Mouse (Mus musculus): ENCODE data around the gene Nckap5l.

- TF ChIP-seq CHD1 (IDR thresholded peaks at IDR 0.05; ENCODE audit: low read depth, low read length) = no peak
- no peak for TF ChIP-seq USF2 (conservative IDR thresholded peaks at IDR 0.05; ENCODE audit: low read depth, low read length)
- no peak for TF ChIP-seq POLR2AphosphoS2 (IDR thresholded peaks at IDR 0.05; ENCODE audit: low read depth, low read length)
- no peak for TF ChIP-seq EP300 (IDR thresholded peaks at IDR 0.05; ENCODE audit: low read length)
- TF ChIP-seq ZNF384 (IDR thresholded peaks at IDR 0.05; ENCODE audit: low read depth, low read length) = no peak
- TF ChIP-seq NRF1 (IDR thresholded peaks at IDR 0.05; ENCODE audit: low read depth, low read length) = no peak
- TF ChIP-seq UBTF (IDR thresholded peaks at IDR 0.05; ENCODE audit: low read depth, low read length) = no peak
- no peak for TF ChIP-seq E2F4 (IDR thresholded peaks at IDR 0.05; ENCODE audit: insufficient replicate concordance, low read depth, low read length)
- no peak for TF ChIP-seq POLR2A (IDR thresholded peaks at IDR 0.05; ENCODE audit: low read depth, low read length)
Measured at GRCm38 (mm10) chr15:99406986-99407570, 50.5 kb downstream of the Nckap5l start.
